Mouse (Mus musculus): ENCODE data around the gene Cdk15. TPM values are rescaled to one million over a fixed set of nuclear protein-coding genes. Genes with fewer than 3 reads are reported as not detected.

Gene Cdk15
- polyA plus RNA-seq, 1 experiment from 2014 or later: 0.79 TPM

GRCm38 (mm10) chr1:59286316-59286850 is 29.7 kb downstream of the Cdk15 start:
- 79% methylated on average over 13 of the region's 13 CpGs for WGBS
- no peaks in the 10 kb centered on the region; the same call in 1 of the 2 replicates for H3K4me1 ChIP-seq (ENCODE audit: control insufficient read depth, insufficient read depth, low read length)
- H3K4me2 ChIP-seq (ENCODE audit: low read depth, low read length): no peak overlapping the region
- H3K27ac ChIP-seq (replicated peaks; ENCODE audit: low read depth, low read length): no peak overlapping the region
- DNase-seq (ENCODE audit: low spot score) (no peak), ATAC-seq (replicated peaks; ENCODE audit: insufficient number of reproducible peaks, low FRiP score, low TSS enrichment, low read depth) (no peak)
- H3K9me3 ChIP-seq (replicated peaks; ENCODE audit: control insufficient read depth, low read length): no peaks in the 10 kb centered on the region
- no peak overlapping the region for H3K9ac ChIP-seq (replicated peaks; ENCODE audit: low read length)
- H3K4me3 ChIP-seq (ENCODE audit: low read depth, low read length): no peak overlapping the region
- H3K27me3 ChIP-seq (ENCODE audit: control insufficient read depth, insufficient read depth, low read length): no peaks in the 10 kb centered on the region
- H3K36me3 ChIP-seq (replicated peaks; ENCODE audit: control insufficient read depth, insufficient read depth, low read depth, low read length): no peaks in the 10 kb centered on the region

- DNase-seq (ENCODE audit: low spot score): peak; percentile 66
- Histone ChIP-seq H3K27me3 (ENCODE audit: control insufficient read depth, insufficient read depth, low read length) (no peaks in the 10 kb centered on the region), H3K4me1 (ENCODE audit: control insufficient read depth, insufficient read depth, low read length) (no peaks in the 10 kb centered on the region; the same call in 1 of the 2 replicates), H3K36me3 (replicated peaks; ENCODE audit: control insufficient read depth, insufficient read depth, low read depth, low read length) (no peaks in the 10 kb centered on the region), H3K9ac (replicated peaks; ENCODE audit: low read length) (no peak overlapping the region), H3K4me3 (ENCODE audit: low read depth, low read length) (no peak overlapping the region), H3K4me2 (ENCODE audit: low read depth, low read length) (no peak overlapping the region), H3K27ac (replicated peaks; ENCODE audit: low read depth, low read length) (peak overlapping the region; percentile 3; the same call in 1 of the 2 replicates), H3K9me3 (replicated peaks; ENCODE audit: control insufficient read depth, low read length) (no peaks in the 10 kb centered on the region)
- 18% methylated on average over 8 of the region's 8 CpGs for WGBS
- ATAC-seq (replicated peaks; ENCODE audit: insufficient number of reproducible peaks, low FRiP score, low TSS enrichment, low read depth): peak; percentile 62; the same call in 1 of the 2 replicates
Measured at GRCm38 (mm10) chr1:59287733-59288132, 31.0 kb downstream of the Cdk15 start.

GRCm38 (mm10) chr1:59291652-59292051 is 34.9 kb downstream of the Cdk15 start:
- Histone ChIP-seq H3K4me3 (ENCODE audit: low read depth, low read length) (no peak overlapping the region), H3K4me1 (ENCODE audit: control insufficient read depth, insufficient read depth, low read length) (no peaks in the 10 kb centered on the region; the same call in 1 of the 2 replicates), H3K27ac (replicated peaks; ENCODE audit: low read depth, low read length) (no peak overlapping the region), H3K27me3 (ENCODE audit: control insufficient read depth, insufficient read depth, low read length) (no peaks in the 10 kb centered on the region), H3K4me2 (ENCODE audit: low read depth, low read length) (no peak overlapping the region), H3K9me3 (replicated peaks; ENCODE audit: control insufficient read depth, low read length) (no peaks in the 10 kb centered on the region), H3K9ac (replicated peaks; ENCODE audit: low read length) (no peak overlapping the region), H3K36me3 (replicated peaks; ENCODE audit: control insufficient read depth, insufficient read depth, low read depth, low read length) (no peaks in the 10 kb centered on the region)
- WGBS: 9% methylated on average over 2 of the region's 2 CpGs
- ATAC-seq (replicated peaks; ENCODE audit: insufficient number of reproducible peaks, low FRiP score, low TSS enrichment, low read depth) (no peak), DNase-seq (ENCODE audit: low spot score) (peak; percentile 55)

- Histone ChIP-seq H3K9ac (replicated peaks; ENCODE audit: low read length) (no peak overlapping the region), H3K36me3 (replicated peaks; ENCODE audit: control insufficient read depth, insufficient read depth, low read depth, low read length) (no peaks in the 10 kb centered on the region), H3K27me3 (ENCODE audit: control insufficient read depth, insufficient read depth, low read length) (no peaks in the 10 kb centered on the region), H3K27ac (replicated peaks; ENCODE audit: low read depth, low read length) (no peak overlapping the region), H3K4me1 (ENCODE audit: control insufficient read depth, insufficient read depth, low read length) (no peaks in the 10 kb centered on the region), H3K9me3 (replicated peaks; ENCODE audit: control insufficient read depth, low read length) (no peaks in the 10 kb centered on the region), H3K4me2 (ENCODE audit: low read depth, low read length) (no peak overlapping the region), H3K4me3 (ENCODE audit: low read depth, low read length) (no peak overlapping the region)
- ATAC-seq (replicated peaks; ENCODE audit: insufficient number of reproducible peaks, low FRiP score, low TSS enrichment, low read depth) (no peak), DNase-seq (ENCODE audit: low spot score) (no peak)
- WGBS: 76% methylated on average over 1 of the region's 1 CpGs
Measured at GRCm38 (mm10) chr1:59295769-59296168, 39.1 kb downstream of the Cdk15 start.

- Histone ChIP-seq H3K4me3 (ENCODE audit: low read depth, low read length) (no peak overlapping the region), H3K4me2 (ENCODE audit: low read depth, low read length) (no peak overlapping the region), H3K9ac (replicated peaks; ENCODE audit: low read length) (no peak overlapping the region), H3K27ac (replicated peaks; ENCODE audit: low read depth, low read length) (no peak overlapping the region), H3K27me3 (ENCODE audit: control insufficient read depth, insufficient read depth, low read length) (no peaks in the 10 kb centered on the region), H3K9me3 (replicated peaks; ENCODE audit: control insufficient read depth, low read length) (no peaks in the 10 kb centered on the region), H3K4me1 (ENCODE audit: control insufficient read depth, insufficient read depth, low read length) (no peaks in the 10 kb centered on the region), H3K36me3 (replicated peaks; ENCODE audit: control insufficient read depth, insufficient read depth, low read depth, low read length) (no peaks in the 10 kb centered on the region)
- 81% methylated on average over 3 of the region's 3 CpGs for WGBS
- ATAC-seq (replicated peaks; ENCODE audit: insufficient number of reproducible peaks, low FRiP score, low TSS enrichment, low read depth) (no peak), DNase-seq (ENCODE audit: low spot score) (no peak)
Measured at GRCm38 (mm10) chr1:59297167-59297566, 40.5 kb downstream of the Cdk15 start.

GRCm38 (mm10) chr1:59298491-59299090 is 41.9 kb downstream of the Cdk15 start:
- no peaks in the 10 kb centered on the region for H3K9me3 ChIP-seq (replicated peaks; ENCODE audit: control insufficient read depth, low read length)
- no peaks in the 10 kb centered on the region for H3K36me3 ChIP-seq (replicated peaks; ENCODE audit: control insufficient read depth, insufficient read depth, low read depth, low read length)
- no peaks in the 10 kb centered on the region for H3K4me1 ChIP-seq (ENCODE audit: control insufficient read depth, insufficient read depth, low read length)
- no peak overlapping the region for H3K9ac ChIP-seq (replicated peaks; ENCODE audit: low read length)
- ATAC-seq (replicated peaks; ENCODE audit: insufficient number of reproducible peaks, low FRiP score, low TSS enrichment, low read depth) (no peak), DNase-seq (ENCODE audit: low spot score) (no peak)
- H3K27me3 ChIP-seq (ENCODE audit: control insufficient read depth, insufficient read depth, low read length): no peaks in the 10 kb centered on the region
- 50% methylated on average over 9 of the region's 9 CpGs for WGBS
- H3K27ac ChIP-seq (replicated peaks; ENCODE audit: low read depth, low read length): no peak overlapping the region
- H3K4me2 ChIP-seq (ENCODE audit: low read depth, low read length): no peak overlapping the region
- no peak overlapping the region for H3K4me3 ChIP-seq (ENCODE audit: low read depth, low read length)

- 77% methylated on average over 5 of the region's 5 CpGs for WGBS
- ATAC-seq (replicated peaks; ENCODE audit: insufficient number of reproducible peaks, low FRiP score, low TSS enrichment, low read depth) (no peak), DNase-seq (ENCODE audit: low spot score) (no peak)
- Histone ChIP-seq H3K27me3 (ENCODE audit: control insufficient read depth, insufficient read depth, low read length) (no peaks in the 10 kb centered on the region), H3K27ac (replicated peaks; ENCODE audit: low read depth, low read length) (no peak overlapping the region), H3K4me3 (ENCODE audit: low read depth, low read length) (no peak overlapping the region), H3K36me3 (replicated peaks; ENCODE audit: control insufficient read depth, insufficient read depth, low read depth, low read length) (no peaks in the 10 kb centered on the region), H3K4me2 (ENCODE audit: low read depth, low read length) (no peak overlapping the region), H3K9me3 (replicated peaks; ENCODE audit: control insufficient read depth, low read length) (no peaks in the 10 kb centered on the region), H3K9ac (replicated peaks; ENCODE audit: low read length) (no peak overlapping the region), H3K4me1 (ENCODE audit: control insufficient read depth, insufficient read depth, low read length) (no peaks in the 10 kb centered on the region)
Measured at GRCm38 (mm10) chr1:59307310-59307709, 50.6 kb downstream of the Cdk15 start.

GRCm38 (mm10) chr1:59311292-59311885 is 54.7 kb downstream of the Cdk15 start:
- no peak overlapping the region for H3K27ac ChIP-seq (replicated peaks; ENCODE audit: low read depth, low read length)
- no peaks in the 10 kb centered on the region for H3K4me1 ChIP-seq (ENCODE audit: control insufficient read depth, insufficient read depth, low read length)
- H3K9me3 ChIP-seq (replicated peaks; ENCODE audit: control insufficient read depth, low read length): no peaks in the 10 kb centered on the region
- no peak overlapping the region for H3K4me2 ChIP-seq (ENCODE audit: low read depth, low read length)
- 57% methylated on average over 5 of the region's 5 CpGs for WGBS
- no peak overlapping the region for H3K4me3 ChIP-seq (ENCODE audit: low read depth, low read length)
- ATAC-seq (replicated peaks; ENCODE audit: insufficient number of reproducible peaks, low FRiP score, low TSS enrichment, low read depth) (no peak), DNase-seq (ENCODE audit: low spot score) (no peak)
- no peaks in the 10 kb centered on the region for H3K36me3 ChIP-seq (replicated peaks; ENCODE audit: control insufficient read depth, insufficient read depth, low read depth, low read length)
- H3K27me3 ChIP-seq (ENCODE audit: control insufficient read depth, insufficient read depth, low read length): no peaks in the 10 kb centered on the region
- H3K9ac ChIP-seq (replicated peaks; ENCODE audit: low read length): no peak overlapping the region

All from embryonic facial prominence, embryonic 11.5 days (tissue).